Mouse (Mus musculus): Measurements from ENCODE around the gene Glrp1.

The Glrp1 gene

GRCm38 (mm10) chr1:88462484-88462883, 47.4 kb downstream of the Glrp1 start:
- no peak for DNase-seq (ENCODE audit: low spot score)

- DNase-seq (ENCODE audit: low spot score): no peak
These were observed 48.8 kb downstream of the Glrp1 start for GRCm38 (mm10) chr1:88461096-88461495.

GRCm38 (mm10) chr1:88459655-88460054, 50.2 kb downstream of the Glrp1 start:
- DNase-seq (ENCODE audit: low spot score): no peak

GRCm38 (mm10) chr1:88459196-88459595, 50.7 kb downstream of the Glrp1 start:
- no peak for DNase-seq (ENCODE audit: low spot score)

GRCm38 (mm10) chr1:88456451-88457072, 53.3 kb downstream of the Glrp1 start:
- peak; percentile 56 for DNase-seq (ENCODE audit: low spot score)

GRCm38 (mm10) chr1:88455761-88456160, 54.1 kb downstream of the Glrp1 start:
- DNase-seq (ENCODE audit: low spot score): no peak

- no peak for DNase-seq (ENCODE audit: low spot score)
These were observed 55.2 kb downstream of the Glrp1 start for GRCm38 (mm10) chr1:88454703-88455102.

GRCm38 (mm10) chr1:88452198-88452597, 57.7 kb downstream of the Glrp1 start:
- no peak for DNase-seq (ENCODE audit: low spot score)

- no peak for DNase-seq (ENCODE audit: low spot score)
These were observed 59.2 kb downstream of the Glrp1 start for GRCm38 (mm10) chr1:88450668-88451067.

Measured in c-Kit-positive CD71-positive TER-119-positive erythroid progenitor cells, embryonic 14.5 days (primary cell).